Mouse (Mus musculus) natural killer cell, adult 2 months (primary cell): ENCODE data around the gene Hnrnpul2.
A peak's percentile ranks its signal among the peaks of the same experiment; 100 is the strongest.
"Not testable (repeated sequence)": the region's sequence is repeated elsewhere in the genome, so short reads cannot be mapped to it uniquely, and the experiment has no call there.

Source experiments
- DNase-seq, 2 experiments: peaks; one replicate each; pipeline ENCODE4 v3.0.0; 2022; ENCODE audit warnings: low spot score in 2 of 2

The Hnrnpul2 gene

GRCm38 (mm10) chr19:8818301-8818798, 1.5 kb upstream of the Hnrnpul2 start:
- no peak for DNase-seq

DNA sequence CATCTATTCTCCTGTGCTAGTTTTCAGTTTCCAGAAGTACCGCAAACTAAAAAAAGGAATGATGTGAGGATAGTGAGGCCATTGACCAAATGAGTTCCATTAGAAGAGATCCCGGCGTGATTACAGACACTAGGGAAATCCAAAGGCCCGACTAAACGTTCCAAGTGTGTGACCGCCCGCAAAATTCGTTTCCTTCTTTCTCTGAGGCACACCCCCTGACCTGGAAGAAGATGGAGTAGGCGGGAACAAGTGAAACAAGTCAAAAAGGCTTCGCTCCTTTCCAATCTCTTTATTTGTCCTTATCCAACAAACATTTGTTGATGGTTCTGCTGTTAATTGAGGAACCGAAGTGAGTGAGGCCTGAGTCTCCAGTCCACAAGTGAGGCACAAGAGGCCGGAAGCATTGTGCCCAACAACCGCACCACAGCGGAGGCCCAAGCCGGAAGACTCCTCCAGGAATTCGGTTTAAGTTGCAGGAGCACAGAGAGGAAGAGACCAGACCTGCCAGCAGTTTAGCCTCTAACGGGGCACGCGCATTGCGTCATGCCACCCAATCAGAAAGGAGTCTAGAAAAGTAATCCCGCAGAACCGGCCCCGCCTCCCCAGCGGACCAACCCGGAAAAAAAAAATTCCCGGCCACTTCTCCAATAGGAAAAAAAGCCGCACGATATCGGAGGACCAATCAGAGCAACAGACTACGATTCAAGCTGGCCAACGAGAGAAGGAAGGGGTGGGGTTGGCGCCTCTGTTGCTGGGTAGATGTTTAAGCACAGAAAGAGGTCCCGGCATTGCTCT, 812 bp upstream of the Hnrnpul2 start, which contains the start of gene Ttc9c:
Gene Ttc9c, minus strand, starts transcription at position 533 of the 795 bp plus-strand sequence.
- DNase-seq = peak; percentile 91 to 92

DNA sequence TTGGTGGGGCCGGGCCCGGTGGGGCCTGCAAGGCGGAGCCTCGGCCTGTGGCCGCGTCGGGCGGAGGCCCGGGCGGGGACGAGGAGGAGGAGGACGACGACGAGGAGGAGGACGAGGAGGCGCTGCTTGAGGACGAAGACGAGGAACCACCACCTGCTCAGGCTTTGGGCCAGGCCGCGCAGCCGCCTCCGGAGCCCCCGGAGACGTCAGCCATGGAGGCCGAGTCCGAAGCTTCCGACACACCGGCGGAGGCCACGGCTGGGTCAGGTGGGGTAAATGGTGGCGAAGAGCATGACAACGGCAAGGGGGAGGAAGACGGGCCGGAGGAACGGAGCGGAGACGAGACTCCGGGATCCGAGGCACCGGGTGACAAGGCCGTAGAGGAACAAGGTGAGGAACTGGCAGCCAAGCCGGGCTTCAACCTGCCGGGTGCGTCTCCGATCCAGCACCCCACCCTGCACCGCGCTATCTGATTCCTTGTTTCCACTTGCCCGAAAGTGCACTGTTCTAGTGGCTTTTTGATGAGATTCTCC, 680 bp downstream of the Hnrnpul2 start:
- DNase-seq = no peak

GRCm38 (mm10) chr19:8821146-8821545, 1.3 kb downstream of the Hnrnpul2 start:
- DNase-seq = no peak

- DNase-seq = no peak
Observed at GRCm38 (mm10) chr19:8822696-8823095, 2.9 kb downstream of the Hnrnpul2 start.

DNA sequence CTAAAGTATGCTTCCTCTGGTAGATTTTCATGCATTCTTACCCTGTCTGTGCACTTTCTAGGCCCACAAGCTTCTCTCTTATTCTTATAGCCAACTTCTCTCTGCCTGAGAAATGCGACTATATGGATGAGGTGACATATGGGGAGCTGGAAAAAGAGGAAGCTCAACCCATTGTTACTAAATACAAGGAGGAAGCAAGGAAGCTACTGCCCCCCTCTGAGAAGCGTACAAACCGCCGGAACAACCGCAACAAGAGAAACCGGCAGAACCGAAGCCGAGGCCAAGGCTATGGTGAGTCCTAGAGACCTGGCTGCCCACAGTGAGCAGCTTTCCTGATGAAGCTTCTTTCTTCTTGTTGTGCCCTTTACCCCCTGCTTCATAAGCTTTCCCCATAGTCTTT, 9.8 kb downstream of the Hnrnpul2 start, which contains the start of gene AC129217.1:
Gene AC129217.1, plus strand, starts transcription at position 114 of the 400 bp plus-strand sequence.
- DNase-seq = no peak

GRCm38 (mm10) chr19:8830664-8831063, 10.9 kb downstream of the Hnrnpul2 start:
- DNase-seq = no peak

DNA sequence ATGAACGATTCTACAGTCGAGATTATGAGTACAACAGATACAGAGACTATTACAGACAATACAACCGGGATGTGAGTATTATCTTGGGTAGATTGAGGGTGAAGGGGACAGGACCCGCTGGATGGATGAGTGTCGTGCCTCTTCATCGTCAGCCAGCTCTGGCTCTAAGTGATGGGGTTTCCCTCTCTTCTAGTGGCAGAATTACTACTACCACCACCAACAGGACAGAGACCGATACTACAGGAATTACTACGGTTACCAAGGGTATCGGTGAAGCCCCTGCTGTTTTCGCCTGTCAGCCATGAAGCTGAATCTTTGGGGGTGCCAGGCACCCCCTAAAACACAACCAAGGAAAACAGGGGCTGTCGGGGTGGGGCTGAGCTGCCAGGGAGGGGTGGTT, 11.5 kb downstream of the Hnrnpul2 start:
- DNase-seq = no peak

DNA sequence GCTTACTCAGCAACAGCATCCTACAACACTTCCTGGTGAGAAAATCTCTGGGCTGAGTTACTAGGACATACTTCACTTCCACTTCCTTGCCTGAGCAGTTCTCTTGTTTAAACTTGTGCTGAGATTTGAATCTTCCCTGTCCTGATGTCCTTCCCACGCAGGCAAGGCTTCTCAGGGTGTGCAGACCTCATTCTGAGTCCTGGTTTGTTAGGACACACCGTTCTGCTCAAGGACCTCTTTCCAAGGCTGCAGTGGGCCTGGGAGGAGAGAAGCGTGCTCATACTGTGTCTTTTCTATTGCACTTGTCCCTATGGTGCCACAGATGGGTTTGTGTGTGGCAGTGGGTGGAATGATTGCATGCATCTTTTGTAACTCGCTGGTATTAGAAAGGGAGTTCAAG, 13.2 kb downstream of the Hnrnpul2 start:
- DNase-seq = no peak

GRCm38 (mm10) chr19:8836327-8836726, 16.5 kb downstream of the Hnrnpul2 start:
- DNase-seq = not testable (repeated sequence)

GRCm38 (mm10) chr19:8837251-8837791, 17.5 kb downstream of the Hnrnpul2 start, which contains the start of gene Bscl2:
Gene Bscl2 (plus strand): TSS chr19:8837467.
- peak; percentile 80 to 85 for DNase-seq

- no peak for DNase-seq
Observed at GRCm38 (mm10) chr19:8838041-8838730, 18.4 kb downstream of the Hnrnpul2 start.

DNA sequence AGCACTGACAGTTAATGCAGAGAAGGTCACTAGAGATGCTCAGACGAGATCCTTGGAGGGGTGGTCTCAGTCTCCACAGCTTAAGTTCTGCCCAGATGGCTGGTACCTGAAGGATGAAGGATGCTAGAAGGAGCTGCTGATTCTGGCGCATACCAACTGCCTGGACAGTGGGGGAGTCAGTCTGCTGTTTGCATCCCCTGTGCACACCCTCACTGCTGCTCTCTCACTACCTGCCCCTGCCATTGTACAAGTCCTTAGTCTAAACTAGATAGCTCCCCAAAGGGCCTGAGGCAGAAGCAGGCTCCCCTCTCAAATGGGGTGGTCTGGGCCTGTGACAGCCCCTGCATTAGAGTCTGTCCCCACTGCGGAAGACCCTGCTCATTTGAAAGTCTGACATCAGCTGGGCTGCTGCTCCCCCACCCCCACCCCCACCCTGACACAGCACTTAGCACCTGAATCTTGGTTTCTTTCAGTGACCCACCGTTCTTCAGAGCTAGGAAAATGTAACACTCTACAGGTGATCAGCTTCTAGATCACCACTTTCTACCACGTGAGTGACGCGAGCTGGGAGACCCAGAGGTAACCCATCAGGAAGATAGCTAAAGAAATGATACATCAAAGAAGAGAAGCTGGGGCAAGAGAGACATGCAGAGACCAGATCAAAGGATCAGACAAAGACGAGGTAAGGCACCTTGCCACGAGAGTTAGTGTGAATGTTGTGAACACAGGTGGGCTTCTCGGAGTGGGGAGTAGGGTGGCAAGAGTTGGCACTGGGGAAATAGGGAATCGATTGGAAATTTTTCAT, 19.5 kb downstream of the Hnrnpul2 start, which contains the start of gene Gng3:
Gene Gng3, minus strand, starts transcription at position 92 of the 805 bp plus-strand sequence.
- no peak for DNase-seq

- peak; percentile 58 to 65 for DNase-seq
Observed at GRCm38 (mm10) chr19:8839908-8840791, 20.3 kb downstream of the Hnrnpul2 start.

GRCm38 (mm10) chr19:8841012-8841411, 21.2 kb downstream of the Hnrnpul2 start:
- DNase-seq = no peak

DNA sequence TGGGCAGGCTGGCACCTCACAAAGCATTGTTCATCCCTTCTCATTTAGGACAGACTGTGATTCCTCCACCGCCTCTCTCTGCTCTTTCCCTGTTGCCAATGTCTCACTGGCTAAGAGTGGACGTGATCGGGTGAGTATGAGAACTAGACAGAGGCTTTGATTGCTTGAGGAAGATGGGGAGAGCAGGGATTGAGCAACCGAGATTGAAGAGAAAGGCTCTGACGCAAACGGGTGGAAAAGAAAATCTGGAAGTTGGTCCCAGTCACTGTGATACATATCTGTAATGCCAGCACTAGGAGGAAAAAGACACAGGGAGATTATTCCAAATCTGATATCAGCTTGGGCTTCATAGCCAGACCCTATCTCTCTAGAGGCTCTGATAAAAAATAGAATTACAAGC, 23.2 kb downstream of the Hnrnpul2 start:
- DNase-seq = no peak

- DNase-seq = peak; percentile 73 to 81
Observed at GRCm38 (mm10) chr19:8844371-8845129, 24.7 kb downstream of the Hnrnpul2 start.

- no peak for DNase-seq
Observed at GRCm38 (mm10) chr19:8848356-8848755, 28.5 kb downstream of the Hnrnpul2 start.

GRCm38 (mm10) chr19:8850402-8850901, 30.6 kb downstream of the Hnrnpul2 start, which contains the start of gene Lrrn4cl:
Gene Lrrn4cl (plus strand): TSS chr19:8850768.
- no peak for DNase-seq
